Mouse (Mus musculus): ENCODE data around the gene Snapc5.
A peak's percentile ranks its signal among the peaks of the same experiment; 100 is the strongest.

The Snapc5 gene

DNA sequence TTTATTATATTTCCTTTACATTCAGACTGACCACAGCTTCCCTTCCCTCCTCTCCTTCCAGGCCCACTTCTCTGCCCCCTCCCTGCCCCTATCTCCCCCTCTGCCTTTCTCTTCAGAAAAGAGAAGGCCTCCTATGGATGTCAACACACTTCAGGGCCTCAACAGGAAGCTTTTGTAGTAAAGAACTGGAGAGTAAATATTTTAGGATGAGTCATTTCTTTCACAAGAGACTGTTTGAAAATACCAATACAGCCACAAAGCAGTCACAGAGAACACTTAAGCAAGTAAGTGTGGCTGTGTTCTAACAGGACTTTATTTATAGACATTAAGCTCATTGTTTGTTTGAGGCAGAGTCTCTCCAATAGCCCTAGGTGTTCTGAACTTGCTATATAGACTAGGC lies 23.3 kb downstream of the Snapc5 start:
- no peak for DNase-seq

DNA sequence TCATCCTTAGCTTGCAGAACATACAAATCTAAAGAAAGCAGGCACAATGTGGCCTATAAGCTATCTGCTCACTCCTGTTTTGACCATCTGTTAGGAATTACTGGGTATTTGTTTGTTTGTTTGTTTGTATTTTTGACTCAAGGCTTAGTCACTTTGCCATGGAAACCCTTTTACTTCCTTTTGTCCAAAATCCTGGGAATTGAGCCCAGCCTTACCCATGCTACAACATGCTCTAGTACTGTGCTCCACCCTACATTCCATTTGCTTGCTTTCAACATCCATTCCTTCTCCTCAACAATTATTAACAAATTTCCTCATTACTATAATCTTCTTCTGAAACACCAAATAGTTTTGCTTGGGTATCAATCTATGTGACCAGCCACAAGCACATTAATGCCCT lies 23.8 kb downstream of the Snapc5 start:
- no peak for DNase-seq

DNA sequence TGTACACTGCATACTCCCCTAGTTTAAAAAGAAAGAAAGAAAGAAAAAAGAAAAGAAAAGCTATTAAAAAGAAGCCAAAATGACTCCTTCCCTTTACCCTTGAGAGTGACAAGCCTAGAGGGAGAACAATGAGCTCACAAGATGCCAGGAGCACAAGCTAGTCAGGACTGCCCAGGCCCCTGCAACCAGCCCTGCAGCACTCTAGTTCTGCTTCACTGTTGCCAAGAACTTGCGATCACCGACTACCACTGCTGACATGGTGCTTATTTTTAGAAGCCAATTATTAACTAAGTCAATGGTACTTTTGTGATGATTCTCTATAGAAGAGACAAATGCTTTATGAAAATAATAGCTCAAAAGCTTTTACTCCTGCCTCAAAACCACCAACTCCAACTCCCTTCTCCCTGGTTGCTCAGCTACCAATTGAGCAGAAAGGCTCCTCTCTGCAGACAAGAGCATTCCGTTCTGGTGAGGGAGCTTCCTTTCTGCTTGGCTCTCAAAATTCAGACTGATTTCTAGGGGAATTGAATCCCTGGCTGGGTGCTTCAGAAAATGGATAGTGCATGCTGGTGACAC lies 28.5 kb downstream of the Snapc5 start:
- DNase-seq: no peak

DNA sequence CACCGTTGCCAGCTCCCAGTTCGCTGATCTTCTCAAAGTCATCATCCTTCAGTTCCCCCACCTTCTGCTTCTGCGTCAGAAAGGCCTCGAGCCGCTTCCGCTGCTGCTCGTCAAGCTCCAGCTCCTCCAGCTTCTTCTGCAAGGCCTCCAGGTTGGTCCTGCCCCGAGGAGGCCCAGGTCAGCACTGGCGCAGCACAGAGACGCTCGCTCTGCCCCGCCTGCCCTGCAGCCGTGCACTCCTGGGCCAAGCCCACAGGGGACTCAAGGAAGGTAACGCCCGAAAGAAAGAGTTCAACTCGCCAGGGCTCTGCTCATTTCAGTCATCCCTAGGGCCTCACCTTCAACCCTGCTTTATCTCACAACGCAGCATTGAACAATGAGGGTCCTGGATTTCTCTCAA lies 35.4 kb downstream of the Snapc5 start:
- no peak for DNase-seq

DNA sequence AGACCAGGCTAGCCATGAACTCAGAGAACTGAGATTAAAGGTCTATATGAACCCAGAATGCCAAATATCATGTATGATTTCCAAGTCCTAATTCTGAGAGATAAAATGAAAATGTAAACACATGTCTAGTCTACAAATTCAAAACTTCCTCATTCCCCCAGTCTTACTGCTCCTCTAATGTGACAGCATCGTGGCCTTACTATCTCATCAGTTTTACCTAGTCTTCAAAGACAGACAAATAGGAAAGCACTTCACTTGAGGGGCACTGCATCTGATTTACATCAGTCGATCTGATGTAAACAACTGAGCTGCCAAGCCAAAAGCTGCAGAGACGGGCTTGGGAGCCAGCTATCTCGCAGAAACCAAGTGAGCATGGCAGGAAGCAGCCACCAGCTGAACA lies 37.0 kb downstream of the Snapc5 start:
- no peak for DNase-seq

DNA sequence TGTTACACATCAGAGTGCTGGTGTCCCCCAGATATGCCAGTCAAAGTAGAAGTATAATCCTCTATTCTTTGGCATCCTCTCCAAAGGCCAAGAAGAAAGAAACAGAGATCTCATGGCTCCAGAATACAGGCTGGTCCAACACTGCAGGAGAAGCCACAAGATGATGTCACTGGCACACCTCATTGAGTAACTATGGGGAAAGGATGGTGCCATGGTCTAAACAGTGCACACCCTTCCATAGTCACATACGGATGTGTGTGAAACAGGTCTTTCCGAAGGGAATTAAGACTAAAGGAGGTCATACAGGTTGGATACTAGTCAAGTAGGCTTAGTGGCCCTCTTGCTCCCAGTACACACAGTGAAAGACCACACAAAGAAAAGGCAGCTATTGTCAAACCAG lies 37.6 kb downstream of the Snapc5 start:
- DNase-seq: no peak

DNA sequence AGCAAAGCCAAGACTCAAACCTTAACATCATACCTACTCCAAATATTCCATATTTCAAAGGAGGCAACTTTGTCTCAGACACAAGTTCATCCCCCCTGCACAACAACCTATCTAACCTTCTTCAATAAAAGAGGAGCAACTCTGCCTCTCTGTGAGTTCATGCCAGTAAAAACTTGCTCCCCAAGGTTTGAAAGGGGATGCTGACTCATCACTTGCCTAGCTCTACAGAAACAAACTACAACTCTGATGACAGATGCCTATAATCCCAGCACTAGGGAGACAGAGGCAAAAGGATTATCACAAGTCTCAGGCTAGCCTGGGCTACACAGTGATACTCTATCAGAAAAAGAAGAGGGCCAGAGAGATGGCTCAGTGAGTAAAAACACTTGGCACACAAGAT lies 38.8 kb downstream of the Snapc5 start:
- DNase-seq: no peak

DNA sequence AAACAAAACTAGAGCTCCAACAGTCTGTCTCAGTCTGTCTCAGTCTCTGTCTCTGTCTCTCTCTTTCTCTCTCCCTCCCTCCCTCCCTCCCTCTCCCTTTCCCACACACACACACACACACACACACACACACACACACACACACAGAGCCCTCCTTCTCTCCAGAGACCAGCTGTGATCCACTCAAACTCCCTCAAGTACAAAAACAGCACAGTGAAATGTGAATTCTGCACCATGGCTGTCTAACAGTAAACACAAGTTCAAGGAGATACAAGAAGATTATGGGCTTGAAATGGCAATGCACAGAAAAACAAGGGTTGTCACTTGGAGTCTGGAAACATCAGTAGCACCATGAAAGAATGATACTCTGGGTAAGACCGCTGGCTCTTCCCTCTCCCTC lies 40.2 kb downstream of the Snapc5 start:
- no peak for DNase-seq

DNA sequence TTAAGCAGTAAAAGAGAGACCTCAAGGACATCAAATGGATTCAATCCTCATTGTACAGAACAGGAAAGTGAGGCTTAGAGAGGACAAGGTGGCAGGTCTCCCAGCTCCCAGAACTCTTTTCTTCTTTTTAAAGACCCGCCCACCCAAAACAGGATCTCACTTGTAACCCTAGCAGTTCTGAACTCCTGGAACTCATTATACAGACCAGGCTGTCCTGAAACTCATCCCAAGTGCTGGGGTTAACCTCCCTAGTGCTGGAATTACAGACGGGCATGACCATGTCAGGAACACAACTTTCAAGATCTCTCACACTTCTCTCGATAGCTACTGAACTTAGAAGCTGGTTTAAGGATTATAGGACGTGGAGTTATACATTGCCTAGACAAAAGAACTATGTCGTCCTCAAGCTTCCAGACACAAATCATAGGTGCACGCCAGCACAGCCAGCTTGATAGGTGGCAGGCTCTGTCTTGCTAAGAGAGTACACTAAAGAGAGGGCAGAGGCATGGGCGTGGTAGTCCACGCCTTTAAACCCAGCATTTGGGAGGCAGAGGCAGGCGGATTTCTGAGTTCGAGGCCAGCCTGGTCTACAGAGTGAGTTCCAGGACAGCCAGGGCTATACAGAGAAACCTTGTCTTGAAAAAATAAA lies 40.8 kb downstream of the Snapc5 start:
- DNase-seq: no peak

DNA sequence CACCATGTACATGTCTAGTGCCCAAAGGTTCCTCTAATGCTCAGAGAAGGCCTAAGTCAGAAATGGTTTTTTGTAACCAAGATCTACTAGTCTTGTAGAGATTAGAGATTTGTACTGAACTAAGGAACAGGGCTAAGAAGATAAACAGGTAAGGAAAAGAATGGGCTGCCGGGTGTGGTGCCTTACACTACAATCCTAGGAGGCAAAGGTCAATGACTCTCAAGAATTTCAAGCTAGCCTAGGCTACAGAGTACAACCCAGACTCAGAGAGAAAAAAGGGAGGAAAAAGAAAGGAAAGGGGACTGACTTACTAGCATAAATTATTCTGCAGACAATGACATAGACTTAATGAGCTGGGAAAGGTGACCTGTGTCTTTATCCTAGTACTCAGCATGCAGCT lies 41.5 kb downstream of the Snapc5 start:
- DNase-seq: no peak

DNA sequence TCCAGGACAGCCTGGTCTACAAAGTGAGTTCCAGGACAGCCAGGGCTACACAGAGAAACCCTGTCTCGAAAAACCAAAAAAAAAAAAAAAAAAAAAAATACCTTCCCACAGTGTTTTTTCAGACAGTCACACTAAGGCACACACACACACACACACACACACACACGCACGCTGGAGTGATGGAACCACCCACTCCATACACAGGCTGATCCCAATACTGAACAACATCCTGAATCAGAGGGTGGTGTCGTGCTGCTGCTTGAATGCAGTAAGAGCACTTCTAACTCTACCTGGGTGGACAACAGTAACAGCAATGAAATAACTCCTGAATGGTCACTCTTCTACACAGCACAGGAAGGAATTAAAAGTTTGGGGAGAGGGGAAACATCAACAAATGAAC lies 42.4 kb downstream of the Snapc5 start:
- DNase-seq: no peak

DNA sequence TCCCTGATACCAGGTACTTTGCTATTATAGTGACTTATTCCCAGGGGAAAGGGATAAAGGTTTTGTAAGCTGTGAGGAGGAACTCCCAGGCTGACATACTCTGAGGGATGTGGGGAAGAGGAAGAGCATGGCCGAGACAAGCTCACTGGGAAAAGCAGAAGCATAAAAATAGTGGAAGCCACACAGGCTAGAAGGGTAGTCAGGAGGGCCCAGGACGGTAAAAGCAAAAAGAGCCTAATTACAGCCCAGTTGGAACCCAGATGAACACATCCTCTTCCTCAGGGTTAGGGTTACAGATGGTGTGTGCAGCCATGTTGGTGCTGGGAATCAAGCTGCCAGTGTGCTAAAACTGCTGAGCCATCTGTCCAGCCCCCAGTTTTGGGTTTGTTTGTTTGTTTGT lies 43.0 kb downstream of the Snapc5 start:
- no peak for DNase-seq

DNA sequence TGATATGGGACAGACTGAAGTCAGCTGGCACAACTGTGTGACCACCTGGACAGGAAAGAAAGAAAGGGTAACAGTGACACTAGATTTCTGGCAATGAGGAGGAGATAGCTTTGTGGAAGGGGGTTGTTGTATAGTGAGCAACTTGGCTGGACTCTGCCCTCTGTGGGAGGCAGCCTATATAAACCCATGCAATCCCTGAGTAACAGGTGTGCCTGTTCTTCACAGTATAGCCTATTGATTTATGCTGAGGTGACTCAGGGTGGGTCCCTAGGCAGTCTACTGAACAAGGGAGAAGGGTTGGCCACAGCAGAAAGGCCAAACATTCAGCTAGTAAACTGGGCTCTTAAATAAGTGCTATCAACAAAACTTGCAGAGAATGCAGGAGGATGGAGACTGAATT lies 46.7 kb downstream of the Snapc5 start:
- no peak for DNase-seq

DNA sequence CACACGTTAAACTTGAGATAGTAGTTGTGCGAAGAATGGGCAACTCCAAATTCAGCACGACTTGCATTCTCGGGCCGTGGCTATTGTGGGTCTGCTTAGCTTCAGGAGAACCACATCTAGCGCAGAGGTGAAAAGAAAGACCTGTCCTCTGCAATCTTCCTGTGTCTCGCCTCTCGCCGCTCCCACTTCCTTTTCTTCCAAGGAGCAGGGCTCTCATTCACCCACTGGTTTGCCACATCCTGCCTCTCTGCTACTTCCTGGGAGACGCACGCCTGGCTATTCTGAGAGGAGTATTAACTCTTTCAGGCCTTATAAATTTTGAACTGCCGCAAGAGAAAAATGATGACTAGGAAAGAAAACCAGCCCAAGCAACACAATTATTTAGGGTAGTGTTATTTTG lies 48.7 kb downstream of the Snapc5 start:
- DNase-seq: peak; percentile 38

DNA sequence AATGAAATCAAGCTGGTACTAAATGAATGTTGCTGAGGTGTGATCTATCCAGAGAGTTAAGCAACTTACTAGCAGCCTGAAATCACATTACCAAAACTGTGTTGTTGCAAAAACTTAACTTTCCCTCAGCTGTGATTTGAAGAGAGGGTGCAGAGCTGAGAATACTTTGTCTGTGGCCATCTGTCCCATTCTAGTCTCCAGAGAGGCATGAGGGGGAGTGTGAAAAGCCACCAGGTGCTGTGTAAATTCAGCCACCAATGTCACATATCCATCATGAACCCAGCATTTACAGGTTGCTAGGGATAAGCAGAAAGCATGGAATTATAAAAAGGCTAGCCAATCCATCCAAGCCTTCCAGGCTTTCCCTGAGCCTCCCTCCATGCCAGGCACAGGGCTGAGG lies 49.9 kb downstream of the Snapc5 start:
- no peak for DNase-seq

DNA sequence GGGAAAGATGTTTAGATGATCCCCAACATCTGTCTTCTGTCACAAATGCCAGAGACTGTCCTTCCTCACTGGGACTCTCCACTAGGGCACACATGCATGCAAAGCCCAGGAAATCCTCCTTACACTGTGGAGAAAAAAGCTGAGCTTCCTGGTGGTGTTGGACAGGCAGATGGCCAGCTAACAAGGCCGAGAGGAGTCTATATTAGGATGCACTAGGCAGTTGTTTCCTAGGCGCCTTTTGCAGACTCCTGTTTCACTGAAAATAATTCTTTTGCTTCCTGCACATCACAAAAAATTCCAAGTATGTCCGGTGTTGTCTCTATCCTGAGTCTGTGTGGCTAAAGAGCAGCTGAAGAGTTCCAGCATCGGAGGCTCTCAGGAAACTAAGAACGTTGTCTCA lies 52.1 kb downstream of the Snapc5 start:
- DNase-seq: no peak

DNA sequence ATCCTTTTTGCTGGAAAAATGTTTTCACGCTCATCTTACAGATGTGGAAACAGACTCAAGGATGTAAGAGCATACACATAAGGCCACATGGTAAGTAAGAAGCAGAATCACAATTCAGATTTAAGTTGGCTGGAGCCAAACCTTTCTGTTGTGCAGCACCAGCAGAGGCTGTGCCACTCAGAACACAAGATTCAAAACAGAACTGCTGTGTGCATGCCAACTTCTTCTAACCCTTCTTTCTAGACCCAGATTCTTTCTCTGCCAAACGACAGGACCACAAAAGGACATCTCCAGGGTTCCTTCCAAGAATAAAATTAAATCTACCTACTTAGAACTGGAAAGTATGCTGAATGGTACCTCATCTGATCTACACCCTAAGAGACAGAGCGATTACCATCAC lies 52.6 kb downstream of the Snapc5 start:
- DNase-seq: no peak

DNA sequence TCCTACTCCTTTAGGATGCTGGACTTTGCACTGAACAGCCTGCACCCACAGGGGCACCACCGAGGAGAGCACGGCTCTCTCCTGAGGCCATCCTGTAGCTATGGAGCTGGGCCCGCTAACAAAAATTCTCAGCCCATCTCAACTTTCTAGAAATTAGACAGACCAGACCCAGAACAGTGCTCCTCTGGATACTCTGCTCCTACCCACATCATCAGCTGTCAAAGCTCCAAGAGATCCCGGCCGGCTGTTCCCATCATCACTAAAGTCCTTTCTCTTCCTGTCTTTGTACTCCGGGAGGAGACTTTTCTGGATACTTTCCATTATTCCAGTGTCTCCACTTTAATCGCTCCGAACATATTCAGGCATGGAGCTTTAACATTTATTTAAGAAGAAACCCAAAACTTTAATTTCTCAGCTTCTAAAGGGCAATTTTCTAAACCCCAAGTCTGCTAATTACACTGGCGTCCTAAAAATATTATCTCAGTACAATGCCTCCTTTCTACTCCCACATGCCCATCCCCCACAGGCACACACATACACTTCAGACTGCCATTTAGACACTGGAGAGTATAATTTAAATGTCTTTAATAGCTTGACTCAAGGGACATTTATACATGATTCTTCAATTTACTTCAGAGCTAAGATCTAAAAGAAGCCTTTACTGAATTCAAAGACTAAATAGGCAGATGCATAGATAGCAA lies 53.3 kb downstream of the Snapc5 start:
- no peak for DNase-seq
